Mouse (Mus musculus) cortical plate, adult 2 months (tissue): ENCODE results near the gene Zcchc2.

Source experiments
- CTCF ChIP-seq: fragments of 200-500 bp; IDR thresholded peaks from 2 replicates; pipeline ENCODE4 v1.5.1; 2011; ENCODE audit warnings: mild to moderate bottlenecking, control low read depth, low read length; ENCODE audit not compliant: insufficient read depth; ENCODE audit errors: extremely low read depth
- POLR2A ChIP-seq: fragments of 200-500 bp; IDR thresholded peaks from 2 replicates; pipeline ENCODE4 v1.6.1; 2011; ENCODE audit warnings: mild to moderate bottlenecking, low read length, control low read depth; ENCODE audit not compliant: insufficient read depth; ENCODE audit errors: extremely low read depth

DNA sequence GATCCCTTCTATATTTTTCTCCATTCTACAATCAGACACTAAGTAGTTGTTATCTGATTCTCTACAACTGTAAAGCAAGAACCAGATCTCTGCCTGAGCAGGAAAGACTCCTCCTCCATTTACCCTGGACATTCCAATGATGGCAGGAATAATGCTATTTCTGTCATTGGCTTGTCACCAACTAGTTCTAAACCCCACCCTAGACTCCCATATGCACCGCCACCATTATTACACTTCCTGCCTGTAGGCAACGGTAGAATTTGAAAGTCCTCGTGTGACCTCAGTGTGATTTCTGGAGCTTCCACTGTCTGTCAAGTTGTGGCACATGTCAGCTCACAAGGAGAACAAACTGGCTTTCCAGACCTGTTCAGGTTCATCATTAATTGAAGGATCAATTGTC, 74.1 kb downstream of the Zcchc2 start:
- TF ChIP-seq CTCF (no peak), POLR2A (no peak)
